Comparison of ENCODE assay signal across 7 mouse cellular contexts in genomic region chr1:134962053-134962803, GRCm38 (mm10). TPM values are rescaled to one million over a fixed set of nuclear protein-coding genes. Genes with fewer than 3 reads are reported as not detected.
DNase-seq lines count a peak whose midpoint lies in the region; ATAC-seq lines count a peak whose summit lies in the region.

Gene Ube2t (plus strand): TSS chr1:134962565.

- peaks cover 12% of the 10 kb centered on the region; the same call in 1 of the 2 replicates for H3K4me1 ChIP-seq in intestine, embryonic 15.5 days (replicated peaks)
- H3K4me1 ChIP-seq in midbrain, embryonic 10.5 days, result peaks cover 24% of the 10 kb centered on the region

- peak; percentile 100 for ATAC-seq in intestine, embryonic 15.5 days

- peak within 1 kb of the TSS; percentile 73 for H3K4me3 ChIP-seq in intestine, embryonic 15.5 days (replicated peaks)
- peak within 1 kb of the TSS; percentile 77 for H3K4me3 ChIP-seq in midbrain, embryonic 10.5 days

- peak; percentile 96 for DNase-seq in adrenal gland, adult 2 months
- peak; percentile 88 for DNase-seq in embryo, embryonic 11.5 days (ENCODE audit: low read depth, low spot score)
- peak; percentile 87 to 92 for DNase-seq in gastrocnemius, postnatal 36 days
- DNase-seq in left cerebral cortex, postnatal 25 days (ENCODE audit: low spot score in 2 of 2), result peak; percentile 93 to 97
- DNase-seq in midbrain, embryonic 10.5 days (ENCODE audit: low spot score), result peak; percentile 95
- peak; percentile 95 for DNase-seq in right cerebral cortex, postnatal 4 days

- intact Hi-C loops in gastrocnemius, postnatal 36 days (cut with DNase I), result loop anchor here (10.0 kb wide), 1 partner anchor 217 kb away; no protein-coding TSS in a partner anchor
- intact Hi-C loops in left cerebral cortex, postnatal 25 days (cut with DNase I), result no loop called here

- H3K36me3 ChIP-seq in intestine, embryonic 15.5 days, result no peaks in the 10 kb centered on the region
- H3K36me3 ChIP-seq in midbrain, embryonic 10.5 days, result peaks cover 19% of the 10 kb centered on the region

- WGBS in intestine, embryonic 15.5 days, result 2% methylated on average over 50 of the region's 50 CpGs
- WGBS in midbrain, embryonic 10.5 days, result 3% methylated on average over 50 of the region's 50 CpGs

- H3K9me3 ChIP-seq in intestine, embryonic 15.5 days, result no peaks in the 10 kb centered on the region
- H3K9me3 ChIP-seq in midbrain, embryonic 10.5 days (replicated peaks), result no peaks in the 10 kb centered on the region

- H3K9ac ChIP-seq in intestine, embryonic 15.5 days, result peak within 1 kb of the TSS; percentile 64

- peak within 1 kb of the TSS; percentile 74 for H3K4me2 ChIP-seq in intestine, embryonic 15.5 days (replicated peaks)

- peak within 1 kb of the TSS; percentile 18; the same call in 1 of the 2 replicates for H3K27ac ChIP-seq in intestine, embryonic 15.5 days
- H3K27ac ChIP-seq in midbrain, embryonic 10.5 days (replicated peaks), result peak within 1 kb of the TSS; percentile 88

- H3K27me3 ChIP-seq in intestine, embryonic 15.5 days (replicated peaks), result no peaks in the 10 kb centered on the region
- peaks cover 9% of the 10 kb centered on the region for H3K27me3 ChIP-seq in midbrain, embryonic 10.5 days (ENCODE audit: low read depth, poor library complexity, severe bottlenecking)

RNA-seq across cellular contexts. Expression of gene Ube2t, which starts in this region (rescaled TPM):
- 1 to 10 TPM in 1 of 2 experiments, under 1 TPM in 1; 0.98 to 1.0 TPM for total RNA-seq in adrenal gland, adult 2 months (2021)
- polyA plus RNA-seq in adrenal gland, adult 2 months (2012; rRNA removed), result 1.3 and 2.3 TPM in 2 replicates
- 1 to 10 TPM; 6.5 to 9.5 TPM for total RNA-seq in gastrocnemius, postnatal 36 days (2021)
- polyA plus RNA-seq in intestine, embryonic 15.5 days (2015; fragmentation: Nextera tagmentation; extraction: Ambion mirVana), result 31.1 and 31.9 TPM in 2 replicates
- total RNA-seq in left cerebral cortex, postnatal 25 days (2021), result 1 to 10 TPM; 2.7 to 3.1 TPM
- polyA plus RNA-seq in midbrain, embryonic 10.5 days (2016; fragmentation: Nextera tagmentation; extraction: Ambion mirVana), result 54.2 and 61.5 TPM in 2 replicates

Comparison
In these comparisons a context has a peak if more than half of its experiments do, and no peak if none do; other contexts are left out.
1. Peak in every context shown above with its lines: DNase-seq, ATAC-seq, H3K4me3 ChIP-seq and H3K27ac ChIP-seq.